Mouse (Mus musculus) embryonic fibroblast, embryonic 13.5 days (primary cell): ENCODE measurements around the gene Snupn. TPM values are rescaled to one million over a fixed set of nuclear protein-coding genes. Genes with fewer than 3 reads are reported as not detected.
A peak's percentile ranks its signal among the peaks of the same experiment; 100 is the strongest.
"Not testable (repeated sequence)": the region's sequence is repeated elsewhere in the genome, so short reads cannot be mapped to it uniquely, and the experiment has no call there.

Experiments used
- H3K27ac ChIP-seq: 2 replicates; pipeline ENCODE4 v1.5.1; 2012; ENCODE audit warnings: low read length, control low read depth, inconsistent platforms; ENCODE audit not compliant: insufficient read depth
- H3K4me1 ChIP-seq: 2 replicates; pipeline ENCODE4 v1.6.1; 2011; ENCODE audit warnings: low read length; ENCODE audit not compliant: control insufficient read depth, insufficient read depth
- H3K4me3 ChIP-seq: 2 replicates; pipeline ENCODE4 v1.5.1; 2011; ENCODE audit warnings: mild to moderate bottlenecking, control low read depth, low read length; ENCODE audit not compliant: insufficient read depth
- CTCF ChIP-seq: IDR thresholded peaks from 2 replicates; pipeline ENCODE4 v1.5.1; 2011; ENCODE audit warnings: mild to moderate bottlenecking, control low read depth, low read length, moderate library complexity, borderline replicate concordance; ENCODE audit not compliant: insufficient read depth
- POLR2A ChIP-seq: IDR thresholded peaks from 2 replicates; pipeline ENCODE4 v1.6.1; 2011; ENCODE audit warnings: low read depth, mild to moderate bottlenecking, control low read depth, low read length, moderate library complexity
- polyA plus RNA-seq: library from polyadenylated mRNA; stranded (reverse); fragments of >200 nt; gene quantifications from 2 replicates; pipeline ENCODE4 v1.2.4, GENCODE M21; 2011; ENCODE audit warnings: low read depth; ENCODE audit not compliant: missing spikeins, insufficient read length

Snupn gene
- polyA plus RNA-seq, 1 experiment: 14.5 TPM

GRCm38 (mm10) chr9:56929496-56929895, 21.2 kb upstream of the Snupn start:
- Histone ChIP-seq H3K4me3 (no peak overlapping the region), H3K4me1 (peaks cover 5% of the 10 kb centered on the region; the same call in 1 of the 2 replicates), H3K27ac (no peak overlapping the region)
- TF ChIP-seq CTCF (no peak), POLR2A (no peak)

GRCm38 (mm10) chr9:56930556-56930955, 20.1 kb upstream of the Snupn start:
- TF ChIP-seq CTCF: no peak
- TF ChIP-seq POLR2A: no peak
- H3K4me1 ChIP-seq: peaks cover 5% of the 10 kb centered on the region; the same call in 1 of the 2 replicates
- no peak overlapping the region for H3K4me3 ChIP-seq
- no peak overlapping the region for H3K27ac ChIP-seq

GRCm38 (mm10) chr9:56936861-56937222, 13.8 kb upstream of the Snupn start:
- TF ChIP-seq POLR2A: no peak
- TF ChIP-seq CTCF: no peak
- Histone ChIP-seq H3K4me1 (no peaks in the 10 kb centered on the region; the same call in 1 of the 2 replicates), H3K27ac (no peak overlapping the region), H3K4me3 (peak overlapping the region; percentile 34)

GRCm38 (mm10) chr9:56937223-56938160, 13.2 kb upstream of the Snupn start, which contains the start of gene Imp3:
Gene Imp3, plus strand, starts transcription at chr9:56937475.
- TF ChIP-seq CTCF (peak; percentile 31; the same call in 1 of the 2 replicates), POLR2A (peak; percentile 73)
- Histone ChIP-seq H3K27ac (peak within 1 kb of the TSS; percentile 52), H3K4me1 (no peaks in the 10 kb centered on the region; the same call in 1 of the 2 replicates)

GRCm38 (mm10) chr9:56938374-56938773, 12.3 kb upstream of the Snupn start:
- Histone ChIP-seq H3K4me1 (no peaks in the 10 kb centered on the region; the same call in 1 of the 2 replicates), H3K27ac (peak overlapping the region; percentile 52), H3K4me3 (peak overlapping the region; percentile 77)
- TF ChIP-seq CTCF (no peak), POLR2A (peak; percentile 26; the same call in 1 of the 2 replicates)

More at GRCm38 (mm10) chr9:56937223-56938160, 13.2 kb upstream of the Snupn start, which contains the start of gene Imp3:
- peak within 1 kb of the TSS; percentile 77 for H3K4me3 ChIP-seq

GRCm38 (mm10) chr9:56947481-56947880, 3.2 kb upstream of the Snupn start:
- H3K4me3 ChIP-seq, H3K4me1 ChIP-seq, H3K27ac ChIP-seq: not testable (repeated sequence)

- H3K27ac ChIP-seq, H3K4me1 ChIP-seq, H3K4me3 ChIP-seq: not testable (repeated sequence)
Observed at GRCm38 (mm10) chr9:56948699-56949098, 2.0 kb upstream of the Snupn start.

- Histone ChIP-seq H3K4me3 (peak overlapping the region; percentile 52), H3K4me1 (no peaks in the 10 kb centered on the region; the same call in 1 of the 2 replicates), H3K27ac (no peak overlapping the region)
- TF ChIP-seq CTCF (no peak), POLR2A (peak; percentile 9; the same call in 1 of the 2 replicates)
Observed at GRCm38 (mm10) chr9:56949767-56950166, 911 bp upstream of the Snupn start.

GRCm38 (mm10) chr9:56953562-56953961, 2.9 kb downstream of the Snupn start:
- TF ChIP-seq POLR2A (no peak), CTCF (no peak)

GRCm38 (mm10) chr9:56956966-56957675, 6.4 kb downstream of the Snupn start:
- peak overlapping the region; percentile 54 for H3K27ac ChIP-seq
- TF ChIP-seq POLR2A (no peak), CTCF (no peak)
- no peaks in the 10 kb centered on the region for H3K4me1 ChIP-seq
- H3K4me3 ChIP-seq: no peak overlapping the region

More at GRCm38 (mm10) chr9:56953562-56953961, 2.9 kb downstream of the Snupn start:
- Histone ChIP-seq H3K4me1 (no peaks in the 10 kb centered on the region; the same call in 1 of the 2 replicates), H3K27ac (no peak overlapping the region), H3K4me3 (no peak overlapping the region)
